Mouse (Mus musculus) neural tube, embryonic 11.5 days (tissue): ENCODE data around the gene Ttll4. TPM values are rescaled to one million over a fixed set of nuclear protein-coding genes. Genes with fewer than 3 reads are reported as not detected.

ENCODE experiments used
- ATAC-seq: fragments of 200-750 bp; cut with Nextera tagmentation; 2 replicates; pipeline ENCODE4 v1.8.0; 2017; ENCODE audit warnings: moderate number of reproducible peaks, mild to moderate bottlenecking, moderate TSS enrichment, moderate library complexity; ENCODE audit not compliant: insufficient read depth, low FRiP score, low TSS enrichment
- DNase-seq: peaks from one replicate; pipeline ENCODE4 v3.0.0-alpha.2; 2015; ENCODE audit warnings: low spot score
- H3K27ac ChIP-seq: fragments of 300-500 bp; sonication (generic); 2 replicates; pipeline ENCODE4 v1.5.1; 2014; ENCODE audit warnings: low read depth, mild to moderate bottlenecking, low read length
- H3K27me3 ChIP-seq: fragments of 300-500 bp; sonication (generic); 2 replicates; pipeline ENCODE4 v1.6.1; 2014; ENCODE audit warnings: mild to moderate bottlenecking, low read length, mixed read lengths; ENCODE audit not compliant: control insufficient read depth, insufficient read depth
- H3K36me3 ChIP-seq: fragments of 300-500 bp; sonication (generic); 2 replicates; pipeline ENCODE4 v1.6.1; 2014; ENCODE audit warnings: mild to moderate bottlenecking, low read length, moderate library complexity, mixed read lengths; ENCODE audit not compliant: control insufficient read depth, insufficient read depth
- H3K4me1 ChIP-seq: fragments of 300-500 bp; sonication (generic); 2 replicates; pipeline ENCODE4 v1.6.1; 2014; ENCODE audit warnings: low read length, mixed read lengths; ENCODE audit not compliant: control insufficient read depth, insufficient read depth
- H3K4me2 ChIP-seq: fragments of 300-500 bp; sonication (generic); 2 replicates; pipeline ENCODE4 v1.6.1; 2014; ENCODE audit warnings: low read depth, mild to moderate bottlenecking, moderate library complexity
- H3K4me3 ChIP-seq: fragments of 300-500 bp; sonication (generic); 2 replicates; pipeline ENCODE4 v1.5.1; 2014; ENCODE audit warnings: low read depth, low read length
- H3K9ac ChIP-seq: fragments of 300-500 bp; sonication (generic); 2 replicates; pipeline ENCODE4 v1.6.1; 2014; ENCODE audit warnings: mild to moderate bottlenecking, low read length
- H3K9me3 ChIP-seq: fragments of 300-500 bp; sonication (generic); 2 replicates; pipeline ENCODE4 v1.6.1; 2016; ENCODE audit warnings: low read length; ENCODE audit not compliant: control insufficient read depth
- WGBS: fragments of 180-500 bp; shearing (Covaris S2); extraction: QIAGEN DNeasy Blood & Tissue Kit; methylation state at CpG from one replicate; pipeline ENCODE4 v1.1.7; 2014; 5-methylcytosine and 5-hydroxymethylcytosine counted together
- polyA plus RNA-seq: library from polyadenylated mRNA; unstranded; fragments of >200 nt; fragmentation: Nextera tagmentation; extraction: Ambion mirVana; gene quantifications from 2 replicates; pipeline ENCODE4 v1.2.1, GENCODE M21; 2014

Ttll4 gene
- polyA plus RNA-seq, 1 experiment from 2014 or later, result 50.2 TPM

DNA sequence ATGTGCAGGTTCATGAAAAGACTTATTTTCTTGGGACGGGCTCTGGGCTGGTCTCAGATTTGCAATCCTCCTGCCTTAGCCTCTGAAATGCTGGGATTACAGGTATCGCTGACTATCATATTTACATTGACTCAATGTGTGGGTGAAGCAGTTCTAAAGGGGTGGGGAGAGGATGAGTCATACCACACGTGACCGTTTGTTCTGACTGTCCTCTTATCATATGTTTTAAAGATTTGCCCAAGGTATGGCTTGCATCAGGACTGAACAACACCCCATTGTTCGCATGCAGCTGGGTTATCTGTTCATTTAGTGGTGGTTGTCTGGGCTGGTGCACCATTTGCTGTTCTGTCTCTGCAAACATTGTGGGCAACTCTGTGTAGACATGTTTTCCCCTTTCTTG is 65.1 kb downstream of the Ttll4 start:
- WGBS, result 80% methylated on average over 5 of the region's 5 CpGs
- no peaks in the 10 kb centered on the region for H3K4me1 ChIP-seq
- no peak overlapping the region for H3K4me3 ChIP-seq
- no peak overlapping the region for H3K4me2 ChIP-seq
- no peaks in the 10 kb centered on the region for H3K36me3 ChIP-seq
- DNase-seq (no peak), ATAC-seq (no peak)
- no peak overlapping the region for H3K9ac ChIP-seq
- no peaks in the 10 kb centered on the region for H3K27me3 ChIP-seq
- no peak overlapping the region for H3K27ac ChIP-seq
- no peaks in the 10 kb centered on the region for H3K9me3 ChIP-seq

DNA sequence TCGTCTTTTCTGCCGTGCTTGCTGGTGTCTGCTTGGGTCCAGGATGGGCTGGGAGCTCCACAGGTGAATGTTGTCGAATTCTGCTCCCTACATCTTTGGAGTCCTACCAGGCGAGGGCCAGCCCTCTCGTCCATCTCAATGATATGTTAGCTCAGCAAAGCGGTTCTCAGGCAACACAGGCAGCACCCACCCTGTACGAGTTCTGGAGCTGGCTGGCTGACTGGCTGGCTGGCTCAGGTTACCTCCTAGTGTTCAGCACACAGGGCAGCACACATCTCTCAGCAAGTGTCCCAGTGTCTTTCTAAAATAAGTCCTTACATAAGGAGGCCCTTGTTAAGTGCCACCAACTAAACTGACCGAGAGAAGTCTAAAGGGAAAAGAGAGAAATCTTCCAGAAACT is 66.9 kb downstream of the Ttll4 start:
- no peaks in the 10 kb centered on the region for H3K4me1 ChIP-seq
- no peak for ATAC-seq
- H3K27me3 ChIP-seq, result no peaks in the 10 kb centered on the region
- H3K36me3 ChIP-seq, result no peaks in the 10 kb centered on the region
- no peak overlapping the region for H3K27ac ChIP-seq
- H3K4me2 ChIP-seq, result no peak overlapping the region
- no peak overlapping the region for H3K9ac ChIP-seq
- no peak overlapping the region for H3K4me3 ChIP-seq
- 73% methylated on average over 8 of the region's 8 CpGs for WGBS
- no peaks in the 10 kb centered on the region for H3K9me3 ChIP-seq
- no peak for DNase-seq

DNA sequence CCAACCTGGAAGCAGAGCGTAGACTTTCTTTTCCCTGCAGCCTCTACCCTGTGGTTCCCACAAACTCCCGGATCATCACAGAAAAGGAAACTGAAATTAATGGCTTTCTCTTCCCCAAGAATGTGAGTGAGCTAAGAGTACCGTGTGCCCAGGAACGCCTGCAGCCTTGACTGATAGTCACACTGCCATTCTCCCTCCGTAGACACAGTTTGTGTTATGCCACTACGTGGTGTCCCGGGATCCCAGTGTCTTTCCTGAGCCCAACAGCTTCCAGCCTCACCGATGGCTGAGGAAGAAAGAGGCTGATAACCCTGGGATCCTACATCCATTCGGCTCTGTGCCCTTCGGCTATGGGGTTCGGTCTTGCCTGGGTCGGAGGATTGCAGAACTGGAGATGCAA is 75.4 kb downstream of the Ttll4 start:
- Histone ChIP-seq H3K4me1 (no peaks in the 10 kb centered on the region), H3K4me3 (no peak overlapping the region), H3K27ac (no peak overlapping the region), H3K27me3 (no peaks in the 10 kb centered on the region), H3K9me3 (no peaks in the 10 kb centered on the region), H3K9ac (no peak overlapping the region), H3K36me3 (no peaks in the 10 kb centered on the region), H3K4me2 (no peak overlapping the region)
- ATAC-seq, result no peak
- 93% methylated on average over 12 of the region's 12 CpGs for WGBS
- no peak for DNase-seq

DNA sequence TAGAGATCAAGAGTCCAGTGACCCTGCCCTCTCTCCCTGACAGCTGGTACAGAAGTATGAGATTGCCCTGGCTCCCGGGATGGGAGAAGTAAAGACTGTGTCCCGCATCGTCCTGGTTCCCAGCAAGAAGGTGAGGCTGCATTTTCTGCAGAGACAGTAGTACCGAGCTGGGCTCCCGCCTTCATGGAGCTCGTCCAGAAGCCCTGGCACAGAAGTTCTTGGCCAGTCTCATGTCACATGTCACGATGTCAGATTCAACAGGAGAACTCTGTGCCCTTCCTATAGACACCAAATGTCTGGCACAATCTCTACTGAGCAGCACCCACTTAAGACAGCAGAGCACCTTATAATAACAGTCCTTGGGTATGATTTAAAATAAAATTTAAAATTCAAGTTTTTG is 76.0 kb downstream of the Ttll4 start:
- H3K27ac ChIP-seq, result no peak overlapping the region
- WGBS, result 93% methylated on average over 7 of the region's 7 CpGs
- no peaks in the 10 kb centered on the region for H3K4me1 ChIP-seq
- no peak overlapping the region for H3K4me2 ChIP-seq
- H3K9ac ChIP-seq, result no peak overlapping the region
- H3K9me3 ChIP-seq, result no peaks in the 10 kb centered on the region
- DNase-seq (no peak), ATAC-seq (no peak)
- H3K27me3 ChIP-seq, result no peaks in the 10 kb centered on the region
- no peaks in the 10 kb centered on the region for H3K36me3 ChIP-seq
- no peak overlapping the region for H3K4me3 ChIP-seq

DNA sequence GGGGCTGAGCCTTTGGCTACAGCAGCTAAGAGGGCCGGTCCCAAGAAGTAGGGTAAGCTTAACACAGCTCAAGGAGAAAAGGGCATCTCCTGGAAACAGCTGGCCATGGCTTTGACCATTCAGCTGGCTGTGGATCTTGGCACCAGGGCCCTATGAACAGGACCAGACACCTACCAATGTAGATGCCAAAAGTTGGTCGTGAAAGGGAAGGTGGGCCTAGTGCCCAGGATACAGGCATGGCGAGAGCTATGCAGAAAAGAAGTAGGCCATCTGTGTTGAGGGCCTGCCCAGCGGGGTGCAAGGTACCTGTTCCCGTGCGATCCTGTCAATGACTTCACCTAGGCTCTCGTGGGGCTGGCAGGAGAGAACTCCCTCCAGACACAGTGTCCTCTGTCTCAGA is 79.3 kb downstream of the Ttll4 start:
- no peak for ATAC-seq
- WGBS, result 81% methylated on average over 7 of the region's 7 CpGs
- H3K9ac ChIP-seq, result no peak overlapping the region

DNA sequence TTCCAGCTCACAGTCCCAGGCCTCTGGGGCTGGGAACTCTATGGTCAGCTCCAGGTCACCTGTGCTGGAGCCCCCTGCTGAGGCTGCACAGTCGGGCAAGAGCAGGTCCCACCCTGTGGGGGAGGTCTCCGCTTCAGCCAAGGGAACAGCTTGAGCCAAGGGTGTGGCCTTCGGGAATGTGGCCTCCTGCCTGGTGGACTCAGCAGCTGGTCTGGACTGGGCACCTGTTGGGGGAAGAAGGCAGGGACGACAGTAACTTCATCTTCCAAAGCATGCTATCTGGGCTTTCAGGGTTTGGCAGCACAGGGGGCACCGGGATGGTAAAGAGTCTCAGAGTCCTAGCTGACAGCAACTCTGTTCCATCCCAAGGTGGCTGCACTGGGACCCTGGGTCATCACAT is 85.8 kb downstream of the Ttll4 start:
- DNase-seq (no peak), ATAC-seq (no peak)
- Histone ChIP-seq H3K27me3 (0 out of 2 replicates have a peak, but pooled peaks cover 2% of the 10 kb centered on the region), H3K4me1 (no peaks in the 10 kb centered on the region), H3K9me3 (no peaks in the 10 kb centered on the region), H3K36me3 (no peaks in the 10 kb centered on the region), H3K4me2 (no peak overlapping the region), H3K4me3 (no peak overlapping the region), H3K9ac (no peak overlapping the region), H3K27ac (no peak overlapping the region)
- 73% methylated on average over 5 of the region's 5 CpGs for WGBS

More for the DNA sequence above, 79.3 kb downstream of the Ttll4 start:
- Histone ChIP-seq H3K4me2 (no peak overlapping the region), H3K27me3 (no peaks in the 10 kb centered on the region), H3K4me3 (no peak overlapping the region), H3K27ac (no peak overlapping the region), H3K36me3 (no peaks in the 10 kb centered on the region), H3K9me3 (no peaks in the 10 kb centered on the region), H3K4me1 (no peaks in the 10 kb centered on the region)
- no peak for DNase-seq

DNA sequence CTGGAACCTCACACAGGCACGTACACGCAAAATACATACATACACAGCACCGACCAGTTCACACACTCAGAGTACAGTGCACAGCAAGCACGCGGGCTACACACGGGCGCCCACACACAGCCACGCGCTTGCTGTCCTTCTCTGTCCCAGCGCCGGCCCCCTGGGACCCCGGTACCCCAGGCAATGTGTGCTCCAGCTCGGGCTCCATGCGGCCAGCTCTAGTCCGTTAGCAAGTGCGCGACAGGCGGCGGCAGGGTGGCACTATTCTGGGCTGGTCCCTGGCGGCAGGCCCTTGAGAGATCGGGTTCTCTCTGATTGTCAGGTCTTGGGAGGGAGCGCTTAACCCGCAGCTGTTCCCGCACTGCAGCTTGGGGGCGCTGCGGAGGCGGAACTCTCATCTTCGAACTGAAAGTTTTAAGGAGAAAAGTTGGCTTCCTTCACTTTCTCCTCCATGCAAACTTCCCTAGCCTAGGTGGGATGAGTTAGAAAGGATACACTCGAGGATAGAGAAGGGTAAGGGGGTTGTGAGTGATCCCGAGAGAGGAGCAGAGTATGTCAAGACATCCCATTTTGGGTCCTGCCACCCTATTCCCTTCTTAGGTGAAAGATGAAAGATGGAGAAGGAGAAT is 87.2 kb downstream of the Ttll4 start, which contains the start of gene Prkag3:
TSS of gene Prkag3 (minus strand) at position 579 of the 629 bp plus-strand sequence.
- no peak within 1 kb of the TSS for H3K27ac ChIP-seq
- H3K4me2 ChIP-seq, result peak within 1 kb of the TSS; percentile 42
- H3K9ac ChIP-seq, result peak within 1 kb of the TSS; percentile 42; the same call in 1 of the 2 replicates
- 8% methylated on average over 30 of the region's 30 CpGs for WGBS
- H3K4me3 ChIP-seq, result 0 out of 2 replicates have a peak within 1 kb of the TSS, but pooled peaks have one; percentile 10
- DNase-seq (peak; percentile 67), ATAC-seq (no peak; the same call in 1 of the 2 replicates)
- no peaks in the 10 kb centered on the region for H3K36me3 ChIP-seq
- H3K9me3 ChIP-seq, result no peaks in the 10 kb centered on the region
- H3K4me1 ChIP-seq, result no peaks in the 10 kb centered on the region
- 0 out of 2 replicates have a peak, but pooled peaks cover 2% of the 10 kb centered on the region for H3K27me3 ChIP-seq

DNA sequence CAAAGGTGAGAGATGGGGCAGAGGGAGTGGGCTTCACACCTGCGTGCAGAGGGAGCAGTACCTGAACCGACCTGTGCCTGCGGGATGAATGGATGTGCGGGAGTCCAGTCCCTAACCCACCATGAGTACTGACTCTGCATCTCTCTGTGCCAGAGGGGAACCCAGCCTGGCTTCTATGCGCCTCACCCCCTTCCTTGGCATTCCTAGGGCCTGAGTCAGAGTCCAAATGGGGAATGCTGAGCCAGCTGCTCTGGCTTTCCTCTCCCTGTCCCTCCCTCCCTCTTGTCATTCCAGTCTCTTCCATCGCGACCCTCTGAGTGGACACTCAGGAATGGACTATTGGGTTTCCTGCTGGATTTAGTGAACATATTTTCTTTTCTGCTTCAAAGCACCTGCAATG is 87.8 kb downstream of the Ttll4 start:
- WGBS, result 77% methylated on average over 7 of the region's 7 CpGs
- no peak for ATAC-seq

DNA sequence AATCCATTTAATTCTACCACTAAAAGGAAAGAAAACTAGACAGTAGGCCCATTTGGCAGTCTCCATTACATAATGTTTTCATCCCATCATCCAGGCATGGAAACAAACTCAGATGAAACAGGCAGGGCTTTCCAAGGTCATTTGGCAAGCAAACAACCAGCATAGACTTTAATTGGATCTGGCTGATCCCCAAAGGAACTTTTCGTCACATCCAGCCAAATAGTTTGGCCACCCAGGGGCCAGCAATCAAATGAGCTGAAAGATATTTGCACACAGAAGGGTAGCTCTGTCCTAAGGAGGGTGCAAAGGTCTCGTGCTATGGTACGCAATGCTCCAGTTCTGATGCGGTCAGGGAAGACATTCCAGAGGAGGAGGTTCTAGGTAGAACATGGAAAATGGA is 89.1 kb downstream of the Ttll4 start:
- ATAC-seq, result no peak
- no peak for DNase-seq
- H3K27me3 ChIP-seq, result 0 out of 2 replicates have a peak, but pooled peaks cover 2% of the 10 kb centered on the region

More for the DNA sequence above, 87.8 kb downstream of the Ttll4 start:
- no peaks in the 10 kb centered on the region for H3K4me1 ChIP-seq
- no peaks in the 10 kb centered on the region for H3K9me3 ChIP-seq
- H3K36me3 ChIP-seq, result no peaks in the 10 kb centered on the region
- H3K27ac ChIP-seq, result no peak overlapping the region
- 0 out of 2 replicates have a peak, but pooled peaks cover 2% of the 10 kb centered on the region for H3K27me3 ChIP-seq
- no peak overlapping the region for H3K4me3 ChIP-seq
- H3K9ac ChIP-seq, result no peak overlapping the region
- DNase-seq, result no peak
- H3K4me2 ChIP-seq, result no peak overlapping the region

More for the DNA sequence above, 89.1 kb downstream of the Ttll4 start:
- Histone ChIP-seq H3K9ac (no peak overlapping the region), H3K27ac (no peak overlapping the region), H3K4me1 (no peaks in the 10 kb centered on the region), H3K36me3 (no peaks in the 10 kb centered on the region), H3K4me2 (no peak overlapping the region), H3K4me3 (no peak overlapping the region), H3K9me3 (no peaks in the 10 kb centered on the region)
- WGBS, result 86% methylated on average over 4 of the region's 4 CpGs
